Mouse (Mus musculus) ES-Bruce4 (cell line): ENCODE measurements around the gene Wnt10b.

Experiments used
- CTCF ChIP-seq: IDR thresholded peaks from one replicate; pipeline ENCODE4 v1.8.1; 2011; ENCODE audit warnings: low read depth, low read length
- POLR2A ChIP-seq: IDR thresholded peaks from one replicate; pipeline ENCODE4 v1.8.1; 2011; ENCODE audit warnings: low read length; ENCODE audit not compliant: insufficient read depth

- TF ChIP-seq POLR2A (no peak), CTCF (no peak)
These were observed at the start of gene Wnt10b for GRCm38 (mm10) chr15:98777762-98778161.
